Comparison of ENCODE assay signal across 1 mouse cellular context in genomic region chr7:13014275-13014839, GRCm38 (mm10).
A peak's percentile ranks its signal among the peaks of the same experiment; 100 is the strongest.
TF ChIP-seq lines count a peak whose summit lies in the region.

No protein-coding gene starts in this region.

TF ChIP-seq in ES-E14, 5 proteins besides CTCF, POLR2A, EP300 and RAD21:
- peak; percentile 78 for TF ChIP-seq CHD2 (IDR thresholded peaks at IDR 0.05; ENCODE audit: low read depth, low read length)
- TF ChIP-seq ZNF384 (IDR thresholded peaks at IDR 0.05; ENCODE audit: low read depth, low read length), result no peak
